14 mouse cellular contexts compared by ENCODE assay signal in genomic region chr8:65159096-65159748, GRCm38 (mm10). TPM values are rescaled to one million over a fixed set of nuclear protein-coding genes. Genes with fewer than 3 reads are reported as not detected.
DNase-seq lines count a peak whose midpoint lies in the region; ATAC-seq and TF ChIP-seq lines count a peak whose summit lies in the region.
"Had no signal": no experiment of that assay in that cellular context is flagged by ENCODE, and none has a peak within 500 bp of the region (broad histone marks: within the 10 kb centered on the region; RNA-seq: fewer than 3 reads in every experiment).

No protein-coding gene starts in this region.

- no peaks in the 10 kb centered on the region for H3K4me1 ChIP-seq in cerebellum, adult 2 months (ENCODE audit: control insufficient read depth, insufficient read depth, low read length)
- peaks cover 2% of the 10 kb centered on the region; the same call in 1 of the 2 replicates for H3K4me1 ChIP-seq in forebrain, embryonic 16.5 days (replicated peaks; ENCODE audit: control insufficient read depth, insufficient read depth, low read length)
- H3K4me1 ChIP-seq: liver, embryonic 12.5 days had no signal

- no peaks in the 10 kb centered on the region for H3K27me3 ChIP-seq in cerebellum, adult 2 months (ENCODE audit: control insufficient read depth, insufficient read depth, low read length)
- H3K27me3 ChIP-seq in forebrain, embryonic 16.5 days (replicated peaks; ENCODE audit: control insufficient read depth, insufficient read depth, low read length), result no peaks in the 10 kb centered on the region
- H3K27me3 ChIP-seq: liver, embryonic 12.5 days had no signal

- DNase-seq in cerebellum, adult 2 months, result peak; percentile 10 to 22
- DNase-seq in cerebellum, adult 9-11 months, result no peak
- peak; percentile 38 for DNase-seq in layer of hippocampus, adult 11-12 months (ENCODE audit: low spot score)
- DNase-seq in layer of hippocampus, postnatal 25 days (ENCODE audit: extremely low spot score in 1 of 2, low spot score in 1 of 2), result no peak
- DNase-seq in left cerebral cortex, postnatal 4 days, result peak; percentile 27
- DNase-seq in heart, postnatal 14 days, result no peak
- DNase-seq in heart, postnatal 10 days, result no peak
- DNase-seq: heart, postnatal 4 days; thymus, adult 18-20 months had no signal

- WGBS in cerebellum, adult 2 months, result 16% methylated on average over 14 of the region's 14 CpGs
- WGBS in forebrain, embryonic 16.5 days, result 43% methylated on average over 14 of the region's 14 CpGs

- no peak for TF ChIP-seq POLR2A in cerebellum, adult 2 months (IDR thresholded peaks at IDR 0.05; ENCODE audit: borderline replicate concordance, insufficient read depth, low read length)

- intact Hi-C loops in left cerebral cortex, postnatal 4 days (cut with DNase I), result no loop called here
- intact Hi-C loops in heart, postnatal 14 days (cut with DNase I), result no loop called here
- intact Hi-C loops in heart, postnatal 10 days (cut with DNase I), result no loop called here

- peak overlapping the region; percentile 6; the same call in 1 of the 2 replicates for H3K4me2 ChIP-seq in forebrain, embryonic 16.5 days (ENCODE audit: low read length)
- H3K4me2 ChIP-seq: liver, embryonic 12.5 days had no signal

- no peak overlapping the region for H3K9ac ChIP-seq in forebrain, embryonic 16.5 days (replicated peaks; ENCODE audit: low read depth, low read length)
- H3K9ac ChIP-seq: liver, embryonic 12.5 days had no signal

- no peaks in the 10 kb centered on the region for H3K36me3 ChIP-seq in forebrain, embryonic 16.5 days (ENCODE audit: control insufficient read depth, insufficient read depth)
- H3K36me3 ChIP-seq: liver, embryonic 12.5 days had no signal

- H3K4me3 ChIP-seq in cerebellum, adult 2 months (replicated peaks; ENCODE audit: insufficient read depth, low read depth, low read length), result no peak overlapping the region
- no peak overlapping the region for H3K4me3 ChIP-seq in forebrain, embryonic 16.5 days (replicated peaks; ENCODE audit: low read length)
- H3K4me3 ChIP-seq: liver, embryonic 12.5 days had no signal

- TF ChIP-seq CTCF in cerebellum, adult 2 months (IDR thresholded peaks at IDR 0.05; ENCODE audit: borderline replicate concordance, insufficient read depth, low read depth, low read length), result no peak

- peak; percentile 52; the same call in 1 of the 2 replicates for ATAC-seq in forebrain, embryonic 16.5 days
- ATAC-seq: liver, embryonic 12.5 days had no signal

- H3K27ac ChIP-seq in cerebellum, adult 2 months (ENCODE audit: insufficient read depth, low read length), result no peak overlapping the region
- no peak overlapping the region for H3K27ac ChIP-seq in forebrain, embryonic 16.5 days (ENCODE audit: low read length)
- H3K27ac ChIP-seq: liver, embryonic 12.5 days; macrophage had no signal

- H3K9me3 ChIP-seq in forebrain, embryonic 16.5 days (ENCODE audit: control insufficient read depth, low read length), result no peaks in the 10 kb centered on the region

RNA-seq across cellular contexts. Expression of gene BC030870, which starts 29.9 kb away (rescaled TPM):
- not detected in 2 replicates for polyA plus RNA-seq in cerebellum, adult 2 months (2012; rRNA removed)
- total RNA-seq in layer of hippocampus, postnatal 25 days (2021), result not detected
- polyA plus RNA-seq in forebrain, embryonic 16.5 days (2015; fragmentation: Nextera tagmentation; extraction: Ambion mirVana), result not detected in 2 replicates
- not detected for total RNA-seq in left cerebral cortex, postnatal 4 days (2021)
- total RNA-seq in heart, postnatal 14 days (2021), result not detected
- not detected for total RNA-seq in heart, postnatal 10 days (2021)
- total RNA-seq: gastrocnemius, postnatal 4 days; heart, postnatal 4 days had no signal
- polyA plus RNA-seq: liver, embryonic 12.5 days; macrophage; neural tube, embryonic 11.5 days had no signal

Comparison
In these comparisons a context has a peak if more than half of its experiments do, and no peak if none do; other contexts are left out.
1. DNase-seq: peak in cerebellum, adult 2 months (2 of 2), layer of hippocampus, adult 11-12 months (single experiment) and left cerebral cortex, postnatal 4 days (single experiment); none in cerebellum, adult 9-11 months (single experiment), layer of hippocampus, postnatal 25 days (0 of 2), heart, postnatal 14 days (0 of 2) and heart, postnatal 10 days (0 of 2).